Mouse (Mus musculus): Measurements from ENCODE around the gene Fzd9. TPM values are rescaled to one million over a fixed set of nuclear protein-coding genes. Genes with fewer than 3 reads are reported as not detected.

Fzd9 gene
- polyA plus RNA-seq (2014; fragmentation: Nextera tagmentation; extraction: Ambion mirVana) = 21.6 and 21.7 TPM in 2 replicates

GRCm38 (mm10) chr5:135251079-135251454, at the start of gene Fzd9:
Gene Fzd9 (minus strand): TSS chr5:135251230.
- ATAC-seq (ENCODE audit: low read depth) = peak; percentile 84
- WGBS = 0% methylated on average over 25 of the region's 51 CpGs
- no peaks in the 10 kb centered on the region for H3K9me3 ChIP-seq (ENCODE audit: control insufficient read depth, low read length)
- no peak within 1 kb of the TSS for H3K27ac ChIP-seq (replicated peaks; ENCODE audit: low read depth, low read length)
- peaks cover 15% of the 10 kb centered on the region for H3K4me1 ChIP-seq (ENCODE audit: control insufficient read depth, insufficient read depth, low read length)
- peak within 1 kb of the TSS; percentile 98 for H3K4me2 ChIP-seq (ENCODE audit: low read depth, low read length)
- peak within 1 kb of the TSS; percentile 68 for H3K4me3 ChIP-seq (ENCODE audit: low read depth, low read length)
- H3K27me3 ChIP-seq (replicated peaks; ENCODE audit: control insufficient read depth, insufficient read depth, low read length) = peaks cover 22% of the 10 kb centered on the region
- peak within 1 kb of the TSS; percentile 72 for H3K9ac ChIP-seq (ENCODE audit: low read depth, low read length)
- DNase-seq (ENCODE audit: low spot score) = peak; percentile 93
- H3K36me3 ChIP-seq (ENCODE audit: control insufficient read depth, insufficient read depth, low read length) = peaks cover 13% of the 10 kb centered on the region

- Histone ChIP-seq H3K9me3 (ENCODE audit: control insufficient read depth, low read length) (no peaks in the 10 kb centered on the region), H3K36me3 (ENCODE audit: control insufficient read depth, insufficient read depth, low read length) (no peaks in the 10 kb centered on the region), H3K4me1 (ENCODE audit: control insufficient read depth, insufficient read depth, low read length) (no peaks in the 10 kb centered on the region), H3K9ac (ENCODE audit: low read depth, low read length) (no peak overlapping the region), H3K27ac (replicated peaks; ENCODE audit: low read depth, low read length) (no peak overlapping the region), H3K4me3 (ENCODE audit: low read depth, low read length) (no peak overlapping the region), H3K27me3 (replicated peaks; ENCODE audit: control insufficient read depth, insufficient read depth, low read length) (no peaks in the 10 kb centered on the region), H3K4me2 (ENCODE audit: low read depth, low read length) (no peak overlapping the region)
- whole genome bisulfite sequencing = 75% methylated on average over 2 of the region's 2 CpGs
- ATAC-seq (ENCODE audit: low read depth) = peak; percentile 47; the same call in 1 of the 2 replicates
- DNase-seq (ENCODE audit: low spot score) = no peak
Observed at GRCm38 (mm10) chr5:135292001-135292400, 41.0 kb upstream of the Fzd9 start.

- no peak overlapping the region for H3K4me2 ChIP-seq (ENCODE audit: low read depth, low read length)
- no peaks in the 10 kb centered on the region for H3K27me3 ChIP-seq (replicated peaks; ENCODE audit: control insufficient read depth, insufficient read depth, low read length)
- 31% methylated on average over 4 of the region's 4 CpGs for WGBS
- ATAC-seq (ENCODE audit: low read depth) (peak; percentile 51; the same call in 1 of the 2 replicates), DNase-seq (ENCODE audit: low spot score) (peak; percentile 23)
- H3K9ac ChIP-seq (ENCODE audit: low read depth, low read length) = no peak overlapping the region
- H3K27ac ChIP-seq (replicated peaks; ENCODE audit: low read depth, low read length) = no peak overlapping the region
- H3K4me3 ChIP-seq (ENCODE audit: low read depth, low read length) = no peak overlapping the region
- no peaks in the 10 kb centered on the region for H3K4me1 ChIP-seq (ENCODE audit: control insufficient read depth, insufficient read depth, low read length)
- H3K36me3 ChIP-seq (ENCODE audit: control insufficient read depth, insufficient read depth, low read length) = no peaks in the 10 kb centered on the region
- H3K9me3 ChIP-seq (ENCODE audit: control insufficient read depth, low read length) = no peaks in the 10 kb centered on the region
Observed at GRCm38 (mm10) chr5:135291193-135291592, 40.2 kb upstream of the Fzd9 start.

GRCm38 (mm10) chr5:135290703-135291102, 39.7 kb upstream of the Fzd9 start:
- no peaks in the 10 kb centered on the region for H3K36me3 ChIP-seq (ENCODE audit: control insufficient read depth, insufficient read depth, low read length)
- H3K4me1 ChIP-seq (ENCODE audit: control insufficient read depth, insufficient read depth, low read length) = no peaks in the 10 kb centered on the region
- H3K27ac ChIP-seq (replicated peaks; ENCODE audit: low read depth, low read length) = no peak overlapping the region
- no peak for ATAC-seq (ENCODE audit: low read depth)
- H3K9me3 ChIP-seq (ENCODE audit: control insufficient read depth, low read length) = no peaks in the 10 kb centered on the region
- H3K4me2 ChIP-seq (ENCODE audit: low read depth, low read length) = no peak overlapping the region
- DNase-seq (ENCODE audit: low spot score) = no peak
- H3K27me3 ChIP-seq (replicated peaks; ENCODE audit: control insufficient read depth, insufficient read depth, low read length) = no peaks in the 10 kb centered on the region
- 77% methylated on average over 6 of the region's 6 CpGs for WGBS
- no peak overlapping the region for H3K4me3 ChIP-seq (ENCODE audit: low read depth, low read length)
- no peak overlapping the region for H3K9ac ChIP-seq (ENCODE audit: low read depth, low read length)

GRCm38 (mm10) chr5:135286926-135287325, 35.9 kb upstream of the Fzd9 start:
- no peak for DNase-seq (ENCODE audit: low spot score)
- WGBS = 76% methylated on average over 5 of the region's 5 CpGs
- H3K36me3 ChIP-seq (ENCODE audit: control insufficient read depth, insufficient read depth, low read length) = no peaks in the 10 kb centered on the region
- no peak for ATAC-seq (ENCODE audit: low read depth)
- H3K9ac ChIP-seq (ENCODE audit: low read depth, low read length) = no peak overlapping the region
- no peak overlapping the region for H3K4me3 ChIP-seq (ENCODE audit: low read depth, low read length)
- H3K4me2 ChIP-seq (ENCODE audit: low read depth, low read length) = no peak overlapping the region
- H3K4me1 ChIP-seq (ENCODE audit: control insufficient read depth, insufficient read depth, low read length) = no peaks in the 10 kb centered on the region
- no peak overlapping the region for H3K27ac ChIP-seq (replicated peaks; ENCODE audit: low read depth, low read length)
- no peaks in the 10 kb centered on the region for H3K9me3 ChIP-seq (ENCODE audit: control insufficient read depth, low read length)
- H3K27me3 ChIP-seq (replicated peaks; ENCODE audit: control insufficient read depth, insufficient read depth, low read length) = no peaks in the 10 kb centered on the region

- Histone ChIP-seq H3K4me3 (ENCODE audit: low read depth, low read length) (no peak overlapping the region), H3K27me3 (replicated peaks; ENCODE audit: control insufficient read depth, insufficient read depth, low read length) (no peaks in the 10 kb centered on the region), H3K4me2 (ENCODE audit: low read depth, low read length) (no peak overlapping the region), H3K4me1 (ENCODE audit: control insufficient read depth, insufficient read depth, low read length) (no peaks in the 10 kb centered on the region), H3K27ac (replicated peaks; ENCODE audit: low read depth, low read length) (no peak overlapping the region), H3K9me3 (ENCODE audit: control insufficient read depth, low read length) (no peaks in the 10 kb centered on the region), H3K9ac (ENCODE audit: low read depth, low read length) (no peak overlapping the region), H3K36me3 (ENCODE audit: control insufficient read depth, insufficient read depth, low read length) (no peaks in the 10 kb centered on the region)
- peak; percentile 82 for DNase-seq (ENCODE audit: low spot score)
- peak; percentile 84 for ATAC-seq (ENCODE audit: low read depth)
- WGBS = 4% methylated on average over 6 of the region's 6 CpGs
Observed at GRCm38 (mm10) chr5:135286185-135286584, 35.2 kb upstream of the Fzd9 start.

GRCm38 (mm10) chr5:135285211-135285610, 34.2 kb upstream of the Fzd9 start:
- H3K9ac ChIP-seq (ENCODE audit: low read depth, low read length) = 0 out of 2 replicates have a peak overlapping the region, but pooled peaks have one; percentile 6
- ATAC-seq (ENCODE audit: low read depth) (no peak), DNase-seq (ENCODE audit: low spot score) (no peak)
- 77% methylated on average over 3 of the region's 3 CpGs for WGBS
- H3K4me1 ChIP-seq (ENCODE audit: control insufficient read depth, insufficient read depth, low read length) = 0 out of 2 replicates have a peak, but pooled peaks cover 3% of the 10 kb centered on the region
- H3K4me2 ChIP-seq (ENCODE audit: low read depth, low read length) = no peak overlapping the region
- no peaks in the 10 kb centered on the region for H3K9me3 ChIP-seq (ENCODE audit: control insufficient read depth, low read length)
- H3K27me3 ChIP-seq (replicated peaks; ENCODE audit: control insufficient read depth, insufficient read depth, low read length) = no peaks in the 10 kb centered on the region
- H3K27ac ChIP-seq (replicated peaks; ENCODE audit: low read depth, low read length) = no peak overlapping the region
- H3K4me3 ChIP-seq (ENCODE audit: low read depth, low read length) = no peak overlapping the region
- no peaks in the 10 kb centered on the region for H3K36me3 ChIP-seq (ENCODE audit: control insufficient read depth, insufficient read depth, low read length)

- WGBS = 65% methylated on average over 9 of the region's 9 CpGs
- no peak overlapping the region for H3K9ac ChIP-seq (ENCODE audit: low read depth, low read length)
- H3K27me3 ChIP-seq (replicated peaks; ENCODE audit: control insufficient read depth, insufficient read depth, low read length) = no peaks in the 10 kb centered on the region
- H3K36me3 ChIP-seq (ENCODE audit: control insufficient read depth, insufficient read depth, low read length) = no peaks in the 10 kb centered on the region
- 0 out of 2 replicates have a peak overlapping the region, but pooled peaks have one; percentile 6 for H3K27ac ChIP-seq (replicated peaks; ENCODE audit: low read depth, low read length)
- H3K9me3 ChIP-seq (ENCODE audit: control insufficient read depth, low read length) = no peaks in the 10 kb centered on the region
- H3K4me2 ChIP-seq (ENCODE audit: low read depth, low read length) = no peak overlapping the region
- no peak overlapping the region for H3K4me3 ChIP-seq (ENCODE audit: low read depth, low read length)
- H3K4me1 ChIP-seq (ENCODE audit: control insufficient read depth, insufficient read depth, low read length) = peaks cover 10% of the 10 kb centered on the region; the same call in 1 of the 2 replicates
- DNase-seq (ENCODE audit: low spot score) (peak; percentile 45), ATAC-seq (ENCODE audit: low read depth) (no peak)
Observed at GRCm38 (mm10) chr5:135280226-135280625, 29.2 kb upstream of the Fzd9 start.

GRCm38 (mm10) chr5:135276597-135276996, 25.6 kb upstream of the Fzd9 start:
- WGBS = 6% methylated on average over 34 of the region's 36 CpGs
- Histone ChIP-seq H3K9me3 (ENCODE audit: control insufficient read depth, low read length) (no peaks in the 10 kb centered on the region), H3K27ac (replicated peaks; ENCODE audit: low read depth, low read length) (peak overlapping the region; percentile 76), H3K4me2 (ENCODE audit: low read depth, low read length) (peak overlapping the region; percentile 47), H3K9ac (ENCODE audit: low read depth, low read length) (peak overlapping the region; percentile 53), H3K4me3 (ENCODE audit: low read depth, low read length) (peak overlapping the region; percentile 15), H3K36me3 (ENCODE audit: control insufficient read depth, insufficient read depth, low read length) (no peaks in the 10 kb centered on the region), H3K27me3 (replicated peaks; ENCODE audit: control insufficient read depth, insufficient read depth, low read length) (no peaks in the 10 kb centered on the region), H3K4me1 (ENCODE audit: control insufficient read depth, insufficient read depth, low read length) (peaks cover 24% of the 10 kb centered on the region)
- no peak for DNase-seq (ENCODE audit: low spot score)
- no peak for ATAC-seq (ENCODE audit: low read depth)

All from embryonic facial prominence, embryonic 14.5 days (tissue).